Mouse (Mus musculus): ENCODE measurements around the gene Lmcd1. TPM values are rescaled to one million over a fixed set of nuclear protein-coding genes. Genes with fewer than 3 reads are reported as not detected.

Gene Lmcd1
- total and polyA plus RNA-seq, 3 experiments: 0.64 to 4.8 (median 2.3) TPM

- Histone ChIP-seq H3K4me1 (ENCODE audit: control insufficient read depth in 1 of 2, insufficient read depth in 2 of 2) (peaks cover 0 to 34% of the 10 kb centered on the region in 2 experiments; a peak in 2 of 4 replicates), H3K9me3 (replicated peaks; ENCODE audit: low read length) (peaks cover 2% of the 10 kb centered on the region), H3K4me3 (replicated peaks in 1 of 3; ENCODE audit: low read depth in 2 of 3, low read length in 2 of 3, poor library complexity in 1 of 3) (no peak overlapping the region), H3K4me2 (ENCODE audit: insufficient read depth, low read depth, poor library complexity, severe bottlenecking) (no peak overlapping the region), H3K27ac (ENCODE audit: insufficient read depth, low read depth) (no peak overlapping the region), H3K36me3 (replicated peaks in 1 of 2; ENCODE audit: control insufficient read depth in 1 of 2, insufficient read depth in 1 of 2, low read length in 1 of 2) (no peaks in the 10 kb centered on the region), H3K79me2 (replicated peaks; ENCODE audit: control insufficient read depth, extremely low read depth, insufficient read depth, poor library complexity, severe bottlenecking) (no peaks in the 10 kb centered on the region), H3K27me3 (replicated peaks) (no peaks in the 10 kb centered on the region), H3K9ac (ENCODE audit: insufficient read depth, low read depth) (no peak overlapping the region)
- dilution Hi-C loops (cut with MboI; ENCODE audit: extremely low pct_ligation_motif_present, extremely low pct_unique_long_range_greater_than_20kb, low sequenced_read_pairs) (no loop called here), in situ Hi-C loops (cut with MboI; ENCODE audit: low pct_ligation_motif_present, low pct_unique_long_range_greater_than_20kb, low sequenced_read_pairs) (no loop called here)
- TF ChIP-seq KAT2A (IDR thresholded peaks at IDR 0.05; ENCODE audit: insufficient replicate concordance, low read length) (no peak), ZC3H11A (IDR thresholded peaks at IDR 0.05; ENCODE audit: low read depth, low read length) (no peak), ELF1 (IDR thresholded peaks at IDR 0.05; ENCODE audit: low read depth, low read length) (no peak)
- DNase-seq (ENCODE audit: extremely low read depth): no peak
Observed at GRCm38 (mm10) chr6:112267661-112268357, 5.7 kb upstream of the Lmcd1 start.

GRCm38 (mm10) chr6:112274261-112275055, 900 bp downstream of the Lmcd1 start:
- TF ChIP-seq BHLHE40 (IDR thresholded peaks at IDR 0.05; ENCODE audit: low read depth, low read length): peak; percentile 49
- no peak for TF ChIP-seq ETS1 (conservative IDR thresholded peaks at IDR 0.05; ENCODE audit: low read depth, low read length)
- no peak for TF ChIP-seq NRF1 (IDR thresholded peaks at IDR 0.05; ENCODE audit: low read depth, low read length)
- TF ChIP-seq HCFC1 (IDR thresholded peaks at IDR 0.05; ENCODE audit: low read depth, low read length): no peak
- TF ChIP-seq ZKSCAN1 (IDR thresholded peaks at IDR 0.05; ENCODE audit: borderline replicate concordance, low read depth, low read length): no peak
- no peak for TF ChIP-seq MXI1 (IDR thresholded peaks at IDR 0.05; ENCODE audit: low read depth, low read length)
- Histone ChIP-seq H3K4me1 (ENCODE audit: control insufficient read depth in 1 of 2, insufficient read depth in 2 of 2) (peaks cover 0 to 15% of the 10 kb centered on the region in 2 experiments; a peak in 2 of 4 replicates), H3K9me3 (replicated peaks; ENCODE audit: low read length) (peaks cover 10% of the 10 kb centered on the region), H3K27ac (ENCODE audit: insufficient read depth, low read depth) (no peak overlapping the region), H3K36me3 (replicated peaks in 1 of 2; ENCODE audit: control insufficient read depth in 1 of 2, insufficient read depth in 1 of 2, low read length in 1 of 2) (no peaks in the 10 kb centered on the region), H3K79me2 (replicated peaks; ENCODE audit: control insufficient read depth, extremely low read depth, insufficient read depth, poor library complexity, severe bottlenecking) (no peaks in the 10 kb centered on the region), H3K9ac (ENCODE audit: insufficient read depth, low read depth) (no peak overlapping the region), H3K4me3 (replicated peaks in 1 of 3; ENCODE audit: low read depth in 2 of 3, low read length in 2 of 3, poor library complexity in 1 of 3) (peak overlapping the region in 1 of 3 experiments; percentile 32), H3K4me2 (ENCODE audit: insufficient read depth, low read depth, poor library complexity, severe bottlenecking) (no peak overlapping the region), H3K27me3 (replicated peaks) (no peaks in the 10 kb centered on the region)
- dilution Hi-C loops (cut with MboI; ENCODE audit: extremely low pct_ligation_motif_present, extremely low pct_unique_long_range_greater_than_20kb, low sequenced_read_pairs) (no loop called here), in situ Hi-C loops (cut with MboI; ENCODE audit: low pct_ligation_motif_present, low pct_unique_long_range_greater_than_20kb, low sequenced_read_pairs) (no loop called here)
- DNase-seq (ENCODE audit: extremely low read depth): peak; percentile 55

DNA sequence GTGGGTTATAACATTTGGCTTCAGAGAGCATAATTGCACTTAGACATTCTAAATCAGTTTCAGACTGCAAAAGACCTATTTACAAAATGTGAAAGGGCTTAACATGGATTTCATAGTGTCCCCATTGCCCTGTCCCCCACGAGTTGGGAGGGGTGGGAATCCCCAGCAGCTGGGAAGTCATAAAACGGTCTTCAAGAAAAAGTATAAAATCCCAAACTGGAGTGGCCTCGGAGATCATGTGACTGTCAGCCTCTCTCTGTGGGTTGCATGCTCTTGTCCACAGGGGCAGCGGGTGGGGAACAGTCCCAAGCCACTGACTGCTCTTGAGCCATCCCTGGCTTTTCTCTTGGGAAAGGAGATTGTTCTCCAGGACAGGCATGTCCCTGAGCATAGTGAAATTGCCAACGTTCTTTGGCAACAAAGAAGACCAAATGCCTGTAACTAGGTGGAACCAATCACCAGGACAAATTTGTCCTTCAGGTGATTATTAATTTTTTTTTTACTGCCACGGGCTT, 2.2 kb downstream of the Lmcd1 start:
- no peak for TF ChIP-seq POLR2A (IDR thresholded peaks at IDR 0.05; ENCODE audit: low read depth, low read length)
- Histone ChIP-seq H3K9ac (ENCODE audit: insufficient read depth, low read depth) (no peak overlapping the region), H3K9me3 (replicated peaks; ENCODE audit: low read length) (peaks cover 10% of the 10 kb centered on the region), H3K36me3 (replicated peaks in 1 of 2; ENCODE audit: control insufficient read depth in 1 of 2, insufficient read depth in 1 of 2, low read length in 1 of 2) (no peaks in the 10 kb centered on the region), H3K4me2 (ENCODE audit: insufficient read depth, low read depth, poor library complexity, severe bottlenecking) (no peak overlapping the region), H3K4me3 (replicated peaks in 1 of 3; ENCODE audit: low read depth in 2 of 3, low read length in 2 of 3, poor library complexity in 1 of 3) (no peak overlapping the region), H3K27ac (ENCODE audit: insufficient read depth, low read depth) (no peak overlapping the region), H3K4me1 (ENCODE audit: control insufficient read depth in 1 of 2, insufficient read depth in 2 of 2) (peaks cover 0 to 15% of the 10 kb centered on the region in 2 experiments; a peak in 2 of 4 replicates), H3K27me3 (replicated peaks) (no peaks in the 10 kb centered on the region), H3K79me2 (replicated peaks; ENCODE audit: control insufficient read depth, extremely low read depth, insufficient read depth, poor library complexity, severe bottlenecking) (no peaks in the 10 kb centered on the region)
- no peak for DNase-seq (ENCODE audit: extremely low read depth)
- dilution Hi-C loops (cut with MboI; ENCODE audit: extremely low pct_ligation_motif_present, extremely low pct_unique_long_range_greater_than_20kb, low sequenced_read_pairs) (no loop called here), in situ Hi-C loops (cut with MboI; ENCODE audit: low pct_ligation_motif_present, low pct_unique_long_range_greater_than_20kb, low sequenced_read_pairs) (no loop called here)
